Mouse (Mus musculus) activated CD4-positive, CD25-positive, alpha-beta regulatory T cell, adult 9 weeks (primary cell): ENCODE results near the gene Kcnh8. TPM values are rescaled to one million over a fixed set of nuclear protein-coding genes. Genes with fewer than 3 reads are reported as not detected.

Source experiments
- polyA plus RNA-seq: library from polyadenylated mRNA; unstranded; fragments of 100-300 nt; shearing (Covaris generic); gene quantifications from one replicate; pipeline ENCODE4 v1.2.1, GENCODE M21; 2017

The Kcnh8 gene
- polyA plus RNA-seq = 0.06 TPM

GRCm38 (mm10) chr17:52602093-52602780 lies at the start of gene Kcnh8:
Gene Kcnh8, plus strand, starts transcription at chr17:52602709.

